Mouse (Mus musculus) olfactory bulb, adult 2 months (tissue): Measurements from ENCODE around the gene Daxx.

Experiments
- CTCF ChIP-seq: fragments of 200-500 bp; IDR thresholded peaks from 2 replicates; pipeline ENCODE4 v1.5.1; 2012; ENCODE audit warnings: low read depth, mild to moderate bottlenecking, low read length, moderate library complexity; ENCODE audit not compliant: insufficient read depth
- POLR2A ChIP-seq: fragments of 200-500 bp; IDR thresholded peaks from 2 replicates; pipeline ENCODE4 v1.6.1; 2012; ENCODE audit warnings: mild to moderate bottlenecking, low read depth, low read length, moderate library complexity; ENCODE audit not compliant: insufficient read depth

GRCm38 (mm10) chr17:33948905-33949537 is 39.8 kb downstream of the Daxx start:
- TF ChIP-seq CTCF (no peak), POLR2A (no peak)
